Mouse (Mus musculus): Measurements from ENCODE around the gene Itga3. TPM values are rescaled to one million over a fixed set of nuclear protein-coding genes. Genes with fewer than 3 reads are reported as not detected.
"Not testable (repeated sequence)": the region's sequence is repeated elsewhere in the genome, so short reads cannot be mapped to it uniquely, and the experiment has no call there.

Itga3 gene
- polyA plus RNA-seq, 2 experiments from 2014 or later: 0.56 to 0.64 TPM

- ATAC-seq: no peak
These were observed 48.6 kb downstream of the Itga3 start for GRCm38 (mm10) chr11:95027850-95028470.

GRCm38 (mm10) chr11:95026849-95027248 lies 49.8 kb downstream of the Itga3 start:
- ATAC-seq: no peak

GRCm38 (mm10) chr11:95026090-95026542 lies 50.5 kb downstream of the Itga3 start:
- no peak for ATAC-seq

- ATAC-seq: no peak
These were observed 51.2 kb downstream of the Itga3 start for GRCm38 (mm10) chr11:95025227-95026012.

GRCm38 (mm10) chr11:95024439-95025184 lies 52.0 kb downstream of the Itga3 start:
- no peak for ATAC-seq

GRCm38 (mm10) chr11:95023481-95023880 lies 53.1 kb downstream of the Itga3 start:
- no peak for ATAC-seq

- ATAC-seq: no peak
These were observed 54.2 kb downstream of the Itga3 start for GRCm38 (mm10) chr11:95022237-95022992.

- no peak for ATAC-seq
These were observed 61.1 kb downstream of the Itga3 start for GRCm38 (mm10) chr11:95015484-95015883.

GRCm38 (mm10) chr11:95012487-95012886 lies 64.1 kb downstream of the Itga3 start:
- ATAC-seq: no peak

GRCm38 (mm10) chr11:95012075-95012474 lies 64.5 kb downstream of the Itga3 start:
- ATAC-seq: no peak

GRCm38 (mm10) chr11:95011416-95011815 lies 65.2 kb downstream of the Itga3 start:
- ATAC-seq: no peak

- ATAC-seq: not testable (repeated sequence)
These were observed 65.7 kb downstream of the Itga3 start for GRCm38 (mm10) chr11:95010841-95011403.

GRCm38 (mm10) chr11:95010141-95010739 lies 66.4 kb downstream of the Itga3 start:
- ATAC-seq: no peak

- no peak for ATAC-seq
These were observed 67.0 kb downstream of the Itga3 start, which contains the start of gene Samd14 for GRCm38 (mm10) chr11:95009629-95010014. Gene Samd14 (plus strand): TSS chr11:95009879.

- peak; percentile 25 for ATAC-seq
These were observed 67.7 kb downstream of the Itga3 start for GRCm38 (mm10) chr11:95008661-95009628.

GRCm38 (mm10) chr11:95007418-95007817 lies 69.2 kb downstream of the Itga3 start:
- ATAC-seq: no peak

GRCm38 (mm10) chr11:95006525-95007219 lies 69.9 kb downstream of the Itga3 start:
- ATAC-seq: peak; percentile 53

GRCm38 (mm10) chr11:95006038-95006437 lies 70.6 kb downstream of the Itga3 start:
- no peak for ATAC-seq

GRCm38 (mm10) chr11:95004937-95005198 lies 71.7 kb downstream of the Itga3 start:
- no peak for ATAC-seq
